Mouse (Mus musculus) monocyte, adult 2 months (primary cell): ENCODE measurements around the gene Rit1.
"Not testable (repeated sequence)": the region's sequence is repeated elsewhere in the genome, so short reads cannot be mapped to it uniquely, and the experiment has no call there.

Experiments used
- DNase-seq, 2 experiments: peaks; one replicate each; pipeline ENCODE4 v3.0.0; 2022; ENCODE audit warnings: low spot score in 2 of 2, low read depth in 1 of 2

Rit1 gene

DNA sequence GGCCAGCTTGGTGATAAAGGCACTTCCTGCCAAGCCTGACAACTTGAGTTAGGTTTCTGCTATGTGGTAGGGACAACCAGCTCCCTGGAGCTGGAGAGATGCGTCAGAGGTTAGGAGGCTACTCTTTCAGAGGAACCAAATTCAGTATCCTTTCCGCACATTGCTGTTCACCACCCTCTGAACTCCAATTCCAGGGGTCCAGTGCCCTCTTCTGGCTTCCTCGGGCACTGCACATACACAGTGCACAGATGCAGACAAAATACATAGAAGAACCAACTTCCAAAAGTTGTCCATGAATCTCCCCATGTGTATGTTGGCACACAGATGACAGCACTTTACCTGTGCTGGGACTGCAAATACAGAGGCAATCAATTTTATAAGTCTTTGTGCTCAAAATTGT lies 22.0 kb downstream of the Rit1 start:
- DNase-seq, result peak; percentile 40 to 57

DNA sequence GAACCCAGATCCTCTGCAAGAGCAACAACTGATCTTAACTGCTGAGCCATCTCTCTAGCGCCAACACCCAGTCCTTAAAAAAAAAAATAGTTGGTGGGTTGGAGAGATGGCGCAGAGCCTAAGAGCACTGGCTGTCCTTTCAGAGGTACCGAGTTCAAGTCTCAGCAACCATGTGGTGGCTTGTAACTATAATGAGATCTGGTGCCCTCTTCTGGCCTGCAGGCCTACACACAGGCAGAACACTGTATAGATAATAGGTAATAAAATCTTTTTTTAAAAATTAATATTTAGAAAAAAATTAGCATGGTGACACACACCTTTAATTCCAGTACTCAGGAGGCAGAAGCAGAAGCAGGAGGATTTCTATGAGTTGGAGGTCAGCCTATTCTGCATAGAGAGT lies 23.5 kb downstream of the Rit1 start:
- DNase-seq, result no peak

DNA sequence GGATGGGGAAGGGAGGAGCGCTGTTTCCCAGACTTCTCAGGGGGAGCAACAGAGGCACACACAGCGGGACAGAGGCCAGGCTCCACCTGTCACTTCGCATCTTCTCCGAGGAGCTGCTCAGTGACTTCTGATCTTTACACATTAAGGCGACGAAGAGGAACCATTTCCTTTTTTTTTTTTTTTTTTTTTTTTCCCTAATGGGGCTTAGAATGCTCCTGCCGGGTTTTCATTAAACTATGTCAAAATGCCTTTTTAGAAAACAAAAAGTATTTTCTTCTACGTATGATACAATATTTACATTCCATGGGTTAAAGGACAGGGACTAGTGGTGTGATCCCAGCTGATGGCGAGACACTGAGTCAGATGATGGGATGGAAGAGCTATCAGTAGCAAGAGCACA lies 28.9 kb downstream of the Rit1 start:
- DNase-seq, result no peak

DNA sequence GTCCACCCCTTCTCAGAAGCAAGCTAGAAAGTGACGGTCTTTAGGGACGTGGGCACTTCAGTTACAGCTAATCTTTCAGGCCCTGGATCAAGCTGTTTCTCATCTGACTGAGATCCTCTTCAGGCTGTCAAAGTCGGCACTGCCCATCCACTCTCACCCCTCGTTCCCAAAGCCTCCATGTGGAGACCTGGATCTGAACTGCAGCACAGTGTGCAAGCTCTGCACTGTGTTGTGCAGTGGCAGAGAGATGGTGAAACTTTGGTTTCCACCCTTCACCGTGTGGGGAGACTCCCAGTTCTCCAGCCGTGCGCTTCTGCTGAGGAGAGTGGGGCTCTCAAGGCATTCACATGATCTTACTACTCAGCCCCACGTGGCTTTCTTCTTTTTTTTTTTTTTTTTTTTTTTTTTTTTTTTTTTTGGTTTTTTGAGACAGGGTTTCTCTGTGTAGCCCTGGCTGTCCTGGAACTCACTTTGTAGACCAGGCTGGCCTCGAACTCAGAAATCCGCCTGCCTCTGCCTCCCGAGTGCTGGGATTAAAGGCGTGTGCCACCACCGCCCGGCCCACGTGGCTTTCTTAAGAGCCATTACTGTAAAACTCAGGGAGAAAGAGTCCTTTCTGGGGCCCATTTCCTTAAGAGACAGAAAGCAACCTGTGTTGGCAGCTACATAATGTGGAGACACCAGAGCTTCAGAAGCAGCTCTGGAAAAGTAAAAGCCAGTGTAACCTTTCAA lies 29.7 kb downstream of the Rit1 start:
- DNase-seq, result no peak

DNA sequence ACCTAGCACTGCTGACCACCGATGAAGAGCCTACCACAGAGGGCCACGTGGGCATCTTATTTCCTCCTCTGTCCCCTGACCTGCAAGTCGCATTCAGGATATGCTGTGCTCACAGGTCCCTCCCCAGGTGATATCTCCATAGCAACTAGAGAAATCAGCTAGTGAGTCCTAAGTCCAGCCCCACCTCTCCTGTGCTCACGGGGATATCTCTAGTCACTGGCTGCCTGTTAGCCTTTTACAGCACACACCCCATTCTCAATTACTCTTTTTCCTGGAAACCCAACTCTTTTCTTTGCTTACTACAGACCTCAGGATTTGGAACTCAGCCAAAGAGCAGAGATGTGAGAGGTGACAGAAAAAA lies 30.2 kb downstream of the Rit1 start:
- no peak for DNase-seq

DNA sequence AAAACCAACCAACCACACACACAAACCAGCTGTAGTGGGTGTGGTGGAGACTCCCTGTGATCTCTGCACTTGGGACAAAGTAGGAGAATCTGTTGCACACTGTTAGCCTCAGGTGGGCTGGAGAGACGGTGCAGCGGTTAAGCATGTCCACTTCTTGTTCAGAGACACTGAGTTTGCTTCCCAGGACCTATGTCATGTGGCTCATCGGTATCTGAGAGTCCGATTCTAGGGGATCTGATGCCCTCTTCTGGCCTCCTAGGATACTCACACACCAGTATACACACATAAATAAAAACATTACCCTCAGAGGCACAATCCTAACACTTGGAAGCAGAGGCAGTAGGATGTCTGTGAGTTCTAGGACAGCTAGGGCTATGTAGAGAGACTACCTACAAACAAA lies 37.6 kb downstream of the Rit1 start:
- no peak for DNase-seq

DNA sequence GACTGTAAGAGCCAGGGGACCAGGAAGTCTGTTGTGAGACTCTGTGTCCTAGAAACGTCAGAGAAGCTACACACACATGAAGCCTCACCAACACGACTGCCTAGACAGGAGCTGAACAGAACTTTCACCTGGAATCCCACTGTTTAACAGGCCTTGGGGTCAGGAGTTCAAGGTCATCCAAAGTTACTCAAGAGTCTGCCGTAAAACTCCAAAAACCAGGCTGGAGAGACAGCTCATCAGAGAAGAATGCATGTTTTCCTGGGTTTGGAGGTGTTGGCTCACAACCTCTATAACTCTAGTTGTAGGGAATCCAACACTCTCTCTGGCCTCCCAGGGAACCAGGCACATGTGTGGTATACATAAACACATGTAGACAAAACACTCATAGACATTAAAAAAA lies 38.9 kb downstream of the Rit1 start:
- DNase-seq, result no peak

DNA sequence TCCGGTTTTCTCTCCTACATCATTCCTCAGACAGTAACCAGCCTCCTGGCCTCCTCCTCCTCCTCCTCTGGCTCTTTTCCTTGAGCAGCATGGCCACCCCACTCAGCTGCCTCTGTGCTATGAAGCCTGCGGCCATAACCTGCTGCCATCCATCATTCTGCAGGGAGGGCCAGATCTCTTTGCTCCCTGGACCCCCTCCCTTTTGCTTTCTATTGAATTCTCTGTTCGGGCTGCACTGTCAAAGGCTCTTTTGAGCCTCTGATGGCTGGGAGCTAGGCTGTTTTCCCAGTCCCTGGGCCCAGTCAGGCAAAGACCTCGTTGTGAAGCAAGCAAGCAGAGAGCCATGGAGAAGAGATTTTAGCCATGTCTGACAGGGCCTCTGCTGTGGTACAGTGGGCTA lies 39.6 kb downstream of the Rit1 start:
- DNase-seq, result no peak

DNA sequence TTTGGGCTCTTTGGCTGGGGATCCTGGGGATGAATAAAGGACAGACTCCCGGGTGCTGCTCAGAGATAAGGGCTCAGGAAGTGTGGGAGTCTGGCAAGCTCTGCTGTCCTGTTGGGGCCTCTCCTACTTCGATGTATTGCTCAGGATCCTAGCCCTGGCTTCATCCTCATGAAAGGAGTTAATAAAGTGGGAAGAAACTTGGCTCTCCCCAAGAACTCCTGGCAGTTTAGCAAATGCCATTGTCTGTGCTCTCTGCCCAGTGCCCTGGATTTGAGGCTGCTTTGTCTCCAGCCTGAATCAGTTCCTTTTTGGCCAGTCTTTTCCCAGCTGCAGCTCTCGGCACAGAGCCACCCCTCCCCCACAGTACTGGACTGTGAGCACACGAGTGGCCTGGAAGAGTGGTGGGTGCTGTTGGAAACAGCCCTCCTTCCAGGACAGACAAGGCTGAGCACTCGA lies 41.4 kb downstream of the Rit1 start:
- DNase-seq, result no peak

DNA sequence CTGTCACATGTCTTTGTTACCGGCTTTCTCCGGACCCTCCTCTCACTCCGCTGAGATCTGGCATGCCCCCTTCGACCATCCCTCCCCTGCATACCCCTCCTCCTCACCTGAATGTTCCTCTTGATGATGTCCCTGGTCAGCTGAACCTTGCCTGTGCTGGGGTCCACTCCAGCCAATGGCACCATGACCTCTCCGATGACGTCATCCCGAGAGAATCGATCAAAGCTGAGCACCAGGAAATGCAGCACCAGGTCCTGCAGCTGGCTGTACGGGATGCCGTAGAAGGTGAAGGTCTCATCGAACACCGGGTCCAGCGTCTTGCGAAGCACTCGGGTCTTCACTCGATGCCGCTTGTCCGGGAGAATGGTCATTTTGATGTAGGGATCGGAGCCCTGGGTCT lies 45.0 kb downstream of the Rit1 start:
- DNase-seq, result no peak

DNA sequence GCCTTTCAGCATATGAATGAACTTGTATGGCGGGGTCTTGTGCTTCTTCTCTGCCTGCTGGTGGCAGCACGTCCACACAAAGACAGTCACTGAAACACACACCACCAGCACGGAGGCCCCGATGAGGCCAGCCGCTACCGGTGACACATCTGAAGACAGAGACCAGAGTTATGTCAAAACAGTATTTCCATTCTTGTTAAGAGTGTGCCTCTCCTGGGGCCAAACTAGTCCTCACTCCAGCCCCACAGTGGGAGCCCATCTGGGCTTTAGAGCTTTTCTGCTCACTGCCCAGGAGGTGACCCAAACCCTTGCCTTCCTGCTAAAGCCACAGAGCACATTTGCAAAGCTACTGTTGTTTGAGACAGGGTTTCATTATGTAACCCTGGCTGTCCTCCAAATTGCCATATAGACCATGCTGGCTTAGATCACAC lies 45.8 kb downstream of the Rit1 start:
- no peak for DNase-seq

DNA sequence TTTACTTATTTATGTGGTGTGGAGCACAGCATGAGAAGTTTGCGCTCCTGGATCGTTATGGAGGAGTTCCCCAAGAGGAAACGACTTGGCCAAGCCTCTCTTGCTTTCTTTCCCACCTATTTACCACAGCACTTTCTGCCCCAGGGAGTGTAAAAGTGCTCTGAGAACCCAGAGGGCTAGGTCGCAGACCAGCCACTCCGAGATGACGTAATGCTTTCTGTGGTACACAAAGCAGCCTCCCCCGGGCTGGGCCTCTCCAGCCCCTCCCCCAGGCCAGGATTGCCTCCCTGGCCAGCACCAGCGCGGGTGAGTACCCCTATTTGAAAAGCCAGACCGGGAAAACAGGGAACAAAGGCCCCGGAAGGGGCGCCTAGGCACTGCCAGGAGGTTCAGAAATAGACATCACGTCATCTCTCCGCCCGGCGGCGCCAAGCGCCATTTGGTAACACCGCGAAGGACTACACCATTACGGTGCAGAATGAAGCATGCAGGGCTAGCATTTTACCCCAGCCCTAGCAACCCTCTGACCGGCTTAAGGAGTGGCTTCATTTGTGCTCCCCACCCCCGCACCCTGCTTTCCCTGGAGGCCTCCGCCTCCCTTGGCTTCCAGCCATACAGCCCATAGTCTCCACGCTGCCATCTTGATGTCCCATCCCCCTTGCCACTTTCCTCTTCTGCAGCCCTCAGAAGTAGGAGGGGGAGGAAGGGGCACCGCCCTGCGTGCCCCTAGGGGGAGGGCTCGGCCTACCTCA lies 54.7 kb downstream of the Rit1 start:
- not testable (repeated sequence) for DNase-seq

DNA sequence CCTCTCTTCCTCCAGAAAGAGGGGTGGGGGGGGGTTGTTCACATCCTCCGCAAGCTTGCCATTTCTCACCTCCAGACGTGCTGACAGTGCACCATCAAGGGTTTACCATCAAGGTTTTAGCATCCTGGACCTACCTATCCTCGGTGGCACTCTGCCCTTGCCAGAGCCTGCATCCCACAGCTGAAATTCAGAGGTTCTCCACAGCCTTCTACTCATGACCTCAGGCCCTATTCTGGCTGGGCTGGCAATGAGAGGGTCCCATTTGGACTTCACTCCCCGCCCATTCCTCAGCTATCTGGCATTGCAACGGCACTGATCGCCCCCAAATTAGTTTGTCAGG lies 55.3 kb downstream of the Rit1 start:
- not testable (repeated sequence) for DNase-seq

DNA sequence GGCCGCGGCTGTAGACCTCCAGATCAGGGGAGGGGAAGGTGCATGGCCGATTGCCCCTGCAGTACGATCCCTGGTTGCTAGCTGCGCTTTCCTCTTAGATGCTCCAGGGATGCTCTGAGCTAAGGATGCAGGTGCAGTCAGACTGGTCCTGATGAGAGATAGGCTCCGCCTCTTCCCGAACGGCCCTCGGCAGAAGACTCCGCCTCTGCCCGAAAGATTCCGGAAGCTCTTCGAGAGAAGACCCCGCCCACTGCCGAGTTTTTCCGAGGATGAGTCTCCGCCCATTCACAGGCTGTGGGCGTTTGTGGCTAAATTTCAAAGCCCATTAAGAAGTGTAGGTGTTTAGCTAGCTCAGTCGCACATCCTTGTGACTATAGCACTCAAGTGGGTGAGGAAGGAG lies 55.8 kb downstream of the Rit1 start:
- peak; percentile 53 to 77 for DNase-seq

DNA sequence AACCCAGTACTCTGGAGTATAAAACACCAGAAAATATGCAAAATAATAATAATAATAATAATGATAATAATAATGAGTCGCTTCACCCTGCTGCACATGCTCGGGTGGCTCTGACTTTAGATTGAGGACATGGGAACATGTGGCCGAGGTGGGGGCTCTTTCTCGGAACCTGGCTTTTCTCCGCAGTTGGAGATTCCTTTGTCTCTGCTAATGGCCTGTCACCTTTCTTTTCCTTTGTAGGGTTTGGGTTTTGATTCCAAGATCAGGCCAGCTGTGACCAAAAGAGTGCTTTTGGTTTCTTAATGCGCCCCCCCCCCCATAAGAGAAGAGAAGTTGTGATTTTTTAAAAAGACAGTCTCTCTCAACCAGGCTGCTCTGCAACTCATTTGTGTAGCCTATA lies 56.5 kb downstream of the Rit1 start:
- not testable (repeated sequence) for DNase-seq

DNA sequence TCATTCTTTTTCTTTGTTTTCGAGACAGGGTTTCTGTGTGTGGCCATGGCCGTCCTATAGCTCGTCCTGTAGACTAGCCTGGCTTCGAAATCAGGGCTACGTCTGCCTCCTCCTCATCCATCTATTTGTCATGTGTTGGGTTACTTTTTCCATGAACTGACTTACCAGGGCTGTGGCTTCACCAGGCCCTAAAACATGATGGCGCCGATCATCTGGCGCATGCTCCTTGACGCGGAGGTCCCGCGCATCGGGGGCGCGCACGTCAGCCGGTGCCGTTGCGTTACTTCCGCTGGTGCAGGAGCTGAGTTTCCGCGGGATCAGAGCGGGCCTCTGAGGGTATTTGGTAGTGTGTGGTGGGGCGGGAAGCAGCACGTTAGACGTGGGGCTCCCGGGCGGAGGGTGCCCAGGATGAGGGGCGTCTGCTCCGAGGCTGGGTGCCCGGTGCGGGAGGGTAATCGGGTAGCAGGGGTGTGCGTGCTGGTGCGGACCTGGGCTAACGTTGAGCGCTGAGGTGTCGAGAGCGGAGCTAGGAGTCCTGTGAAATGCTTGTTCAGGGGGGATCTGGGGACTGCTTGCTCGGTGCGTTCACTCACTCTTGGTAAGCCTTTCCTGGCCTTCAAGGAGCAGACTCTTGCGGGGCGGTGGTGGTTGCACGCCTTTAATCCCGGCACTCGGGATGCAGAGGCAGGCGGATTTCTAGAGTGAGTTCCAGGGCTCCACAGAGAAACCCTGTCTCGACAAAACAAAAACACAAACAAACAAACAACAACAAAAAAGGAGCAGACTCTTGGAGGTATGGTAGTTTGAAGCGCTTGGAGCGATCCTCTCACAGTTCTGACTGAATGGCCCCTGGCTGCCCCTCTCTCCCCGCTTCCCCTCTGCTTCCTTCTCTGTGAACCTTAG lies 58.6 kb downstream of the Rit1 start, which contains the start of gene Syt11:
TSS of gene Syt11 (minus strand) at position 226 of the 903 bp plus-strand sequence.
- peak in 1 of 2 experiments; percentile 21 for DNase-seq
